ENCODE assay signal across 8 mouse cellular contexts in genomic region chr9:45118552-45118951, GRCm38 (mm10). TPM values are rescaled to one million over a fixed set of nuclear protein-coding genes. Genes with fewer than 3 reads are reported as not detected.
DNase-seq lines count a peak whose midpoint lies in the region; ATAC-seq lines count a peak whose summit lies in the region.
"Had no signal": no experiment of that assay in that cellular context is flagged by ENCODE, and none has a peak within 500 bp of the region (broad histone marks: within the 10 kb centered on the region; RNA-seq: fewer than 3 reads in every experiment).

No protein-coding gene starts in this region.

- no peak for ATAC-seq in lung, embryonic 16.5 days (ENCODE audit: low read depth)
- ATAC-seq in embryonic facial prominence, embryonic 15.5 days (ENCODE audit: insufficient number of reproducible peaks, low FRiP score, low TSS enrichment, low read depth), result no peak
- ATAC-seq in stomach, embryonic 16.5 days (ENCODE audit: insufficient read depth, low FRiP score), result no peak

- H3K36me3 ChIP-seq in lung, embryonic 16.5 days (ENCODE audit: control insufficient read depth, insufficient read depth, low read length), result no peaks in the 10 kb centered on the region
- no peaks in the 10 kb centered on the region for H3K36me3 ChIP-seq in embryonic facial prominence, embryonic 15.5 days
- H3K36me3 ChIP-seq in limb, embryonic 10.5 days, result no peaks in the 10 kb centered on the region; the same call in 1 of the 2 replicates
- H3K36me3 ChIP-seq in stomach, embryonic 16.5 days (ENCODE audit: control insufficient read depth, insufficient read depth, low read length), result no peaks in the 10 kb centered on the region

- H3K27ac ChIP-seq in lung, embryonic 16.5 days (ENCODE audit: low read length), result no peak overlapping the region
- 0 out of 2 replicates have a peak overlapping the region, but pooled peaks have one; percentile 11 for H3K27ac ChIP-seq in embryonic facial prominence, embryonic 15.5 days (replicated peaks)
- H3K27ac ChIP-seq in limb, embryonic 10.5 days, result peak overlapping the region; percentile 95
- no peak overlapping the region for H3K27ac ChIP-seq in stomach, embryonic 16.5 days (ENCODE audit: low read length)

- no peaks in the 10 kb centered on the region for H3K9me3 ChIP-seq in lung, embryonic 16.5 days (ENCODE audit: control insufficient read depth, low read length)
- H3K9me3 ChIP-seq in embryonic facial prominence, embryonic 15.5 days (replicated peaks), result no peaks in the 10 kb centered on the region
- H3K9me3 ChIP-seq in limb, embryonic 10.5 days (replicated peaks), result no peaks in the 10 kb centered on the region
- H3K9me3 ChIP-seq in stomach, embryonic 16.5 days (replicated peaks; ENCODE audit: control insufficient read depth, low read length), result no peaks in the 10 kb centered on the region

- DNase-seq in lung, postnatal 4 days, result no peak
- DNase-seq in limb, embryonic 10.5 days (ENCODE audit: low spot score), result no peak
- no peak for DNase-seq in adrenal gland, adult 18-20 months (ENCODE audit: low spot score in 2 of 2)
- no peak for DNase-seq in adrenal gland, postnatal 14 days
- DNase-seq: spleen, adult 18-20 months had no signal

- peak overlapping the region; percentile 63 for H3K9ac ChIP-seq in lung, embryonic 16.5 days (ENCODE audit: low read length)
- H3K9ac ChIP-seq in embryonic facial prominence, embryonic 15.5 days, result no peak overlapping the region; the same call in 1 of the 2 replicates
- peak overlapping the region; percentile 75 for H3K9ac ChIP-seq in stomach, embryonic 16.5 days (ENCODE audit: low read length)

- peak overlapping the region; percentile 58 for H3K4me2 ChIP-seq in lung, embryonic 16.5 days (ENCODE audit: low read depth, low read length)
- H3K4me2 ChIP-seq in embryonic facial prominence, embryonic 15.5 days (replicated peaks), result peak overlapping the region; percentile 57
- H3K4me2 ChIP-seq in stomach, embryonic 16.5 days (ENCODE audit: low read depth, low read length), result peak overlapping the region; percentile 61

- no peaks in the 10 kb centered on the region for H3K27me3 ChIP-seq in lung, embryonic 16.5 days (ENCODE audit: control insufficient read depth, insufficient read depth, low read depth, low read length)
- H3K27me3 ChIP-seq in embryonic facial prominence, embryonic 15.5 days, result no peaks in the 10 kb centered on the region
- H3K27me3 ChIP-seq in limb, embryonic 10.5 days (ENCODE audit: low read depth, poor library complexity, severe bottlenecking), result no peaks in the 10 kb centered on the region
- no peaks in the 10 kb centered on the region; the same call in 1 of the 2 replicates for H3K27me3 ChIP-seq in stomach, embryonic 16.5 days (ENCODE audit: control insufficient read depth, insufficient read depth, low read length)

- peak overlapping the region; percentile 61 for H3K4me3 ChIP-seq in lung, embryonic 16.5 days (ENCODE audit: low read length)
- H3K4me3 ChIP-seq in embryonic facial prominence, embryonic 15.5 days (replicated peaks), result peak overlapping the region; percentile 58
- peak overlapping the region; percentile 69 for H3K4me3 ChIP-seq in limb, embryonic 10.5 days
- peak overlapping the region; percentile 60 for H3K4me3 ChIP-seq in stomach, embryonic 16.5 days (replicated peaks; ENCODE audit: low read length)

- WGBS in lung, embryonic 16.5 days, result 24% methylated on average over 10 of the region's 10 CpGs
- 20% methylated on average over 10 of the region's 10 CpGs for WGBS in embryonic facial prominence, embryonic 15.5 days
- 23% methylated on average over 10 of the region's 10 CpGs for WGBS in limb, embryonic 10.5 days
- 21% methylated on average over 10 of the region's 10 CpGs for WGBS in stomach, embryonic 16.5 days

- peaks cover 6% of the 10 kb centered on the region; the same call in 1 of the 2 replicates for H3K4me1 ChIP-seq in lung, embryonic 16.5 days (replicated peaks; ENCODE audit: control insufficient read depth, insufficient read depth, low read length)
- H3K4me1 ChIP-seq in embryonic facial prominence, embryonic 15.5 days, result peaks cover 31% of the 10 kb centered on the region
- peaks cover 75% of the 10 kb centered on the region for H3K4me1 ChIP-seq in limb, embryonic 10.5 days
- H3K4me1 ChIP-seq in stomach, embryonic 16.5 days (ENCODE audit: control insufficient read depth, insufficient read depth, low read length), result peaks cover 15% of the 10 kb centered on the region

RNA-seq across cellular contexts. Expression of gene Scn2b, which starts 1.0 kb away (rescaled TPM):
- 2.7 and 3.0 TPM in 2 replicates for polyA plus RNA-seq in lung, embryonic 16.5 days (2015; fragmentation: Nextera tagmentation; extraction: Ambion mirVana)
- polyA plus RNA-seq in embryonic facial prominence, embryonic 15.5 days (2015; fragmentation: Nextera tagmentation; extraction: Ambion mirVana), result 4.1 and 4.4 TPM in 2 replicates
- 12.0 and 14.1 TPM in 2 replicates for polyA plus RNA-seq in limb, embryonic 10.5 days (2016; fragmentation: Nextera tagmentation; extraction: Ambion mirVana)
- polyA plus RNA-seq in stomach, embryonic 16.5 days (2015; fragmentation: Nextera tagmentation; extraction: Ambion mirVana), result 3.0 and 3.5 TPM in 2 replicates
- 10 to 100 TPM; 11.1 to 11.2 TPM for total RNA-seq in adrenal gland, adult 18-20 months (2021)
- 7.6 and 8.6 TPM in 2 replicates for total RNA-seq in adrenal gland, postnatal 14 days (2021)

RNA-seq across cellular contexts. Expression of gene Scn4b, which starts 19.6 kb away (rescaled TPM):
- 0.89 and 1.2 TPM in 2 replicates for polyA plus RNA-seq in lung, embryonic 16.5 days (2015; fragmentation: Nextera tagmentation; extraction: Ambion mirVana)
- 1.00 and 1.6 TPM in 2 replicates for polyA plus RNA-seq in embryonic facial prominence, embryonic 15.5 days (2015; fragmentation: Nextera tagmentation; extraction: Ambion mirVana)
- 2.0 and 4.1 TPM in 2 replicates for polyA plus RNA-seq in limb, embryonic 10.5 days (2016; fragmentation: Nextera tagmentation; extraction: Ambion mirVana)
- polyA plus RNA-seq in stomach, embryonic 16.5 days (2015; fragmentation: Nextera tagmentation; extraction: Ambion mirVana), result 0.37 and 0.54 TPM in 2 replicates
- 1 to 10 TPM in 1 of 2 experiments, under 1 TPM in 1; 0.90 to 1.1 TPM for total RNA-seq in adrenal gland, adult 18-20 months (2021)
- 0.56 and 0.59 TPM in 2 replicates for total RNA-seq in adrenal gland, postnatal 14 days (2021)

RNA-seq across cellular contexts. Expression of gene Jaml, which starts 39.6 kb away (rescaled TPM):
- polyA plus RNA-seq in lung, embryonic 16.5 days (2015; fragmentation: Nextera tagmentation; extraction: Ambion mirVana), result 0.45 and 0.60 TPM in 2 replicates
- 0.41 and 0.77 TPM in 2 replicates for polyA plus RNA-seq in embryonic facial prominence, embryonic 15.5 days (2015; fragmentation: Nextera tagmentation; extraction: Ambion mirVana)
- 6.3 and 12.2 TPM in 2 replicates for polyA plus RNA-seq in limb, embryonic 10.5 days (2016; fragmentation: Nextera tagmentation; extraction: Ambion mirVana)
- polyA plus RNA-seq in stomach, embryonic 16.5 days (2015; fragmentation: Nextera tagmentation; extraction: Ambion mirVana), result 19.0 and 19.7 TPM in 2 replicates
- 1 to 10 TPM; 3.3 to 6.8 TPM for total RNA-seq in adrenal gland, adult 18-20 months (2021)
- total RNA-seq in adrenal gland, postnatal 14 days (2021), result 1.0 and 3.4 TPM in 2 replicates

Comparison
In these comparisons a context has a peak if more than half of its experiments do, and no peak if none do; other contexts are left out.
1. H3K27ac ChIP-seq: peak in embryonic facial prominence, embryonic 15.5 days (single experiment) and limb, embryonic 10.5 days (single experiment); none in lung, embryonic 16.5 days (single experiment) and stomach, embryonic 16.5 days (single experiment).
2. Peak in every context shown above with its lines, with median percentiles within 50 percentile points of each other: H3K4me2 ChIP-seq and H3K4me3 ChIP-seq.